Mouse (Mus musculus) MEL (cell line): ENCODE measurements around the gene Slc25a19.

Source experiments
- CTCF ChIP-seq, 3 experiments: IDR thresholded peaks in 2 of 3; conservative IDR thresholded peaks in 1 of 3; 2 replicates each; pipeline ENCODE4 v1.5.1; 2011 to 2012; ENCODE audit warnings: low read length in 3 of 3, low read depth in 2 of 3, mild to moderate bottlenecking in 2 of 3, improper control_type of control experiment in 1 of 3, inconsistent platforms in 1 of 3, mixed read lengths in 1 of 3, moderate library complexity in 1 of 3; ENCODE audit not compliant: control insufficient read depth in 1 of 3, insufficient read depth in 1 of 3, poor library complexity in 1 of 3, severe bottlenecking in 1 of 3
- EP300 ChIP-seq, 2 experiments: IDR thresholded peaks; 2 replicates each; pipeline ENCODE4 v1.6.1; 2011; ENCODE audit warnings: improper control_type of control experiment in 2 of 2, low read length in 2 of 2, low read depth in 1 of 2, mild to moderate bottlenecking in 1 of 2
- GABPA ChIP-seq: IDR thresholded peaks from 2 replicates; pipeline ENCODE4 v1.6.1; 2012; ENCODE audit warnings: low read depth, mild to moderate bottlenecking, inconsistent platforms, low read length, improper control_type of control experiment, moderate library complexity
- MAX ChIP-seq: IDR thresholded peaks from 2 replicates; pipeline ENCODE4 v1.6.1; 2011; ENCODE audit warnings: low read length, improper control_type of control experiment

DNA sequence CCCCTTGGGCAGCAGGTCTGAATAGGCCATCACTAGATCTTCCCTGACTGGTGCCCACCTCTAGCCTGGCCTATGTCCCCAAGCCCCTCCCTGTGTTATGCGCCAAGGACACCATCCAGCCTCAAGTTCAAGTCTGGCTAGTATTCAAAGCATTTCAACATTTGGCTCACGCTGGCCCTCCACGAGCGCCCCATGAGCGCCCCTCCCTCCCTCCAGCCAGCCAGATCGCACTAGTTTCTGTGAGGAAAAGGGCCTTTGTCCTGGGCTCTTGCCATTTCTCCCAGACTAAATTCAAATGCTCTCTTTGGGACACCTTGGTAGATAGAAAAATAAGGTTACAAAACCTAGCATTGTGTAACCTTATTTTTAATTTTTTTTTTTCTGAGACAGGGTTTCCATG is 12.2 kb downstream of the Slc25a19 start:
- TF ChIP-seq EP300 (IDR thresholded peaks at IDR 0.05; ENCODE audit: low read depth in 1 of 2, low read length in 2 of 2), result no peak
- TF ChIP-seq CTCF (IDR thresholded peaks at IDR 0.05 in 2 of 3, conservative IDR thresholded peaks at IDR 0.05 in 1 of 3; ENCODE audit: control insufficient read depth in 1 of 3, insufficient read depth in 1 of 3, low read depth in 2 of 3, low read length in 3 of 3, poor library complexity in 1 of 3, severe bottlenecking in 1 of 3), result no peak
- TF ChIP-seq MAX, result no peak
- no peak for TF ChIP-seq GABPA
